Mouse (Mus musculus) spleen, embryonic (tissue): ENCODE results near the gene Cadm4.

Experiments
- CTCF ChIA-PET: fragments of 350-600 bp; sonication (Branson Sonifier 250); formaldehyde crosslinking; loops from one replicate; lab custom pipeline; 2022; lab: Charles Lee

The Cadm4 gene

GRCm38 (mm10) chr7:24551985-24552759 lies 70.3 kb downstream of the Cadm4 start:
- CTCF ChIA-PET = interaction anchor here (0.5 to 0.6 kb wide), 2 partner anchors 64 to 121 kb away, joined by 9 to 11 read pairs; no protein-coding TSS in a partner anchor
